Mouse (Mus musculus) midbrain, embryonic 16.5 days (tissue): ENCODE measurements around the gene Plxna1. TPM values are rescaled to one million over a fixed set of nuclear protein-coding genes. Genes with fewer than 3 reads are reported as not detected.

Experiments used
- ATAC-seq: fragments of 200-750 bp; cut with Nextera tagmentation; 2 replicates; pipeline ENCODE4 v1.8.0; 2017; ENCODE audit warnings: moderate TSS enrichment
- H3K27ac ChIP-seq: fragments of 300-500 bp; sonication (generic); 2 replicates; pipeline ENCODE4 v1.5.1; 2014; ENCODE audit warnings: mild to moderate bottlenecking, low read length, mixed read lengths
- H3K27me3 ChIP-seq: fragments of 300-500 bp; sonication (generic); 2 replicates; pipeline ENCODE4 v1.6.1; 2014; ENCODE audit warnings: low read depth, low read length, mixed read lengths; ENCODE audit not compliant: control insufficient read depth, insufficient read depth
- H3K36me3 ChIP-seq: fragments of 300-500 bp; sonication (generic); 2 replicates; pipeline ENCODE4 v1.6.1; 2014; ENCODE audit warnings: mild to moderate bottlenecking, low read length, moderate library complexity, mixed read lengths; ENCODE audit not compliant: control insufficient read depth, insufficient read depth
- H3K4me1 ChIP-seq: fragments of 300-500 bp; sonication (generic); 2 replicates; pipeline ENCODE4 v1.6.1; 2014; ENCODE audit warnings: mild to moderate bottlenecking, low read length, mixed read lengths; ENCODE audit not compliant: control insufficient read depth, insufficient read depth
- H3K4me2 ChIP-seq: fragments of 300-500 bp; sonication (generic); 2 replicates; pipeline ENCODE4 v1.6.1; 2014; ENCODE audit warnings: mild to moderate bottlenecking, low read length, mixed read lengths
- H3K4me3 ChIP-seq: fragments of 300-500 bp; sonication (generic); 2 replicates; pipeline ENCODE4 v1.5.1; 2014; ENCODE audit warnings: low read depth, mild to moderate bottlenecking, low read length, moderate library complexity, mixed read lengths
- H3K9ac ChIP-seq: fragments of 300-500 bp; sonication (generic); 2 replicates; pipeline ENCODE4 v1.6.1; 2014; ENCODE audit warnings: low read depth, low read length, mixed read lengths
- H3K9me3 ChIP-seq: fragments of 300-500 bp; sonication (generic); replicated peaks from 2 replicates; pipeline ENCODE4 v1.6.1; 2014; ENCODE audit warnings: mild to moderate bottlenecking, low read length, mixed read lengths; ENCODE audit not compliant: control insufficient read depth, poor library complexity, severe bottlenecking
- WGBS: fragments of 180-500 bp; shearing (Covaris S2); extraction: QIAGEN DNeasy Blood & Tissue Kit; methylation state at CpG from one replicate; pipeline ENCODE4 v1.1.7; 2014; 5-methylcytosine and 5-hydroxymethylcytosine counted together
- polyA plus RNA-seq: library from polyadenylated mRNA; unstranded; fragments of >200 nt; fragmentation: Nextera tagmentation; extraction: Ambion mirVana; gene quantifications from 2 replicates; pipeline ENCODE4 v1.2.1, GENCODE M21; 2015

Gene Plxna1
- polyA plus RNA-seq, 1 experiment from 2014 or later = 64.0 TPM

- Histone ChIP-seq H3K36me3 (peaks cover 43% of the 10 kb centered on the region), H3K27ac (no peak overlapping the region), H3K9me3 (no peaks in the 10 kb centered on the region), H3K4me1 (peaks cover 19% of the 10 kb centered on the region), H3K4me3 (no peak overlapping the region), H3K4me2 (no peak overlapping the region), H3K9ac (0 out of 2 replicates have a peak overlapping the region, but pooled peaks have one; percentile 2), H3K27me3 (no peaks in the 10 kb centered on the region)
- no peak for ATAC-seq
- 89% methylated on average over 1 of the region's 1 CpGs for WGBS
Observed at GRCm38 (mm10) chr6:89345855-89346254, 16.6 kb downstream of the Plxna1 start.

GRCm38 (mm10) chr6:89345486-89345785, 17.0 kb downstream of the Plxna1 start:
- H3K4me2 ChIP-seq = no peak overlapping the region
- H3K9ac ChIP-seq = 0 out of 2 replicates have a peak overlapping the region, but pooled peaks have one; percentile 2
- ATAC-seq = no peak
- 65% methylated on average over 3 of the region's 3 CpGs for WGBS
- no peaks in the 10 kb centered on the region for H3K9me3 ChIP-seq
- H3K4me1 ChIP-seq = peaks cover 15% of the 10 kb centered on the region
- peak overlapping the region; percentile 28; the same call in 1 of the 2 replicates for H3K27ac ChIP-seq
- H3K36me3 ChIP-seq = peaks cover 47% of the 10 kb centered on the region
- no peak overlapping the region for H3K4me3 ChIP-seq
- H3K27me3 ChIP-seq = no peaks in the 10 kb centered on the region

DNA sequence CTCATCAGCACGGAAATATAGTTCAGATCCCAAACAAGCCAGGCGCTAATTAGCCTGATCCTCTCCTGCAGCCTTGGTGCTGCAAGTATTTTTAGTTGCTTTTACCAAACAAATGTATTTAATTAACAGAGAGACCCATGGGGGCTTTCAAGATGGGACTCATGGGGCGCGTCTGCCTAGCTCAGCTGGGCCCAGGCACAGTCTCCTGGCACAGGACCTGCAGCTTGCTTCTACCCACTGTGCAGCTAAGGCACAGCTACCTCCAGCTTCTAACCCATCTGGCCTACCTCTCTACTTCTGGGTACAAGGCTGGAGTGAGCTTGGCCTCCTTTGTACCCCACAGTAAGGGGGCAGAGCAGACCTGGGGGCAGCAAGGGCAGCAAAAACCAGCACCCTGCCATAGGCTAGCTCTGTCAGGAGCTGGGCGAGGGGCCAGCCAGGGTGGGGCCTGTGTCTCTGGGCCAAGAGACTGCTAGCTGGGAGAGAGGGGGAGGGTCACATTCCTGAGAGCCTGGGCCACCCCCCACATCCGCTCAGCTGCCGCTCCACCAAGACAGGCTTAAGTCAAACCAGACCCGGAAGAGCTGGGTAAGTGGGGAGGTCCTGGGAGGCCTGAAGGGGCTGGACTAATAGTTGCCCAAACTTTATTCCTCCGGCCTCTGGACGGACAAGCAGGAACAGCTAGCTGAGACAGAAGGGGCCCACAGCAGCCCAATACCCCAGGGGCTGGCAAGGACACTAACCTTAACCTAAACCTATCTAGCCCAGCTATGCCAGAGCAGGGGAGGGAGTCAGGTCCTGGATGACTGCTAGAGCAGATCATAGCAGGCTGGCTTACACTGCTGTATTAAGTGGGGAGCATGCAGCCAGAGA, 17.6 kb downstream of the Plxna1 start:
- H3K9ac ChIP-seq = 0 out of 2 replicates have a peak overlapping the region, but pooled peaks have one; percentile 2
- no peak overlapping the region for H3K4me2 ChIP-seq
- H3K36me3 ChIP-seq = peaks cover 45% of the 10 kb centered on the region
- peak; percentile 12; the same call in 1 of the 2 replicates for ATAC-seq
- peak overlapping the region; percentile 28; the same call in 1 of the 2 replicates for H3K27ac ChIP-seq
- no peaks in the 10 kb centered on the region for H3K27me3 ChIP-seq
- no peaks in the 10 kb centered on the region for H3K9me3 ChIP-seq
- WGBS = 34% methylated on average over 10 of the region's 10 CpGs
- H3K4me3 ChIP-seq = no peak overlapping the region
- peaks cover 10% of the 10 kb centered on the region; the same call in 1 of the 2 replicates for H3K4me1 ChIP-seq

- Histone ChIP-seq H3K4me1 (peaks cover 10% of the 10 kb centered on the region; the same call in 1 of the 2 replicates), H3K36me3 (peaks cover 55% of the 10 kb centered on the region), H3K27me3 (no peaks in the 10 kb centered on the region), H3K27ac (no peak overlapping the region), H3K9me3 (no peaks in the 10 kb centered on the region), H3K4me3 (no peak overlapping the region), H3K9ac (no peak overlapping the region), H3K4me2 (no peak overlapping the region)
- 91% methylated on average over 4 of the region's 4 CpGs for WGBS
- ATAC-seq = no peak
Observed at GRCm38 (mm10) chr6:89341981-89342380, 20.4 kb downstream of the Plxna1 start.

DNA sequence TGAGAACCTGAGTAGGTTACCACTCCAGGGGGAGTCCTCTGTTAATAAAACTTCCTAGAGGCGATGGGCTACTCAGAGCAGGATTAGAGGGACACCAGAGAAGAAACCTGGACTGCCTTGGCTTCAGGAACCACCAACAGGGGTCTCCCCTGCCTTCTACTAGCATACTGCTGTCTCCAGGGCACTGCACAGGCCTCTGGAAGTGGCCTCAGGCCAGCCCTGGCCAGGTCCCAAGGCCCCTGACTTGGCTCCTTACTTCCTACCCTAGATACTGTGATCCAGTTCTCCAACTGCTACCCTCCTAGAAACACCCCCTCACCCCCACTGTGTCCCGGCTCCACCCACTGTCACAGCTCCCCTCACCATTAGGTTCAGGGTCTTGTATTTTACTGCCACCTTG, 23.0 kb downstream of the Plxna1 start:
- WGBS = 78% methylated on average over 2 of the region's 2 CpGs
- Histone ChIP-seq H3K4me2 (no peak overlapping the region), H3K36me3 (peaks cover 61% of the 10 kb centered on the region), H3K9ac (no peak overlapping the region), H3K9me3 (no peaks in the 10 kb centered on the region), H3K27me3 (no peaks in the 10 kb centered on the region), H3K4me3 (no peak overlapping the region), H3K4me1 (peaks cover 6% of the 10 kb centered on the region), H3K27ac (no peak overlapping the region)
- peak; percentile 30; the same call in 1 of the 2 replicates for ATAC-seq

DNA sequence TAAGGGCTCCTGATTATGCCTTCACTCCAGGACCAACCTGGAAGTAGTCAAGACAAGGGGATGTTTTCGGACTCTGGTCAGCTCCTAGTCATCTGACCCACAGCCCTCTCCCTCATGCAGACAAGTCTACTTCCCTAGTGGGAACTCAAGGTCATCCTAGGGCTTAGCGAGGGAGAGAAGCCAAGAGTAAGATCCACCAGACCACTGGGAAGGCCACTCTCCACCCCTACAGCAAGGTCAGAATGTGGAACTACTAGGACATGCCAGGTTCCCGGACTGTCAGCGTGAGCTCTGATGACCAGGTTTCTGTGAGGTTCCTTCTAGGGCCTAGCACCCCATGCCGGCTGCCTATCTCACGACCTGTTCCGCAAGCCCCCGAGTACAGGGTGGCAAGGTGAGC, 23.7 kb downstream of the Plxna1 start:
- Histone ChIP-seq H3K27me3 (no peaks in the 10 kb centered on the region), H3K36me3 (peaks cover 61% of the 10 kb centered on the region), H3K9ac (no peak overlapping the region), H3K9me3 (no peaks in the 10 kb centered on the region), H3K4me2 (no peak overlapping the region), H3K27ac (no peak overlapping the region), H3K4me3 (no peak overlapping the region), H3K4me1 (peaks cover 14% of the 10 kb centered on the region)
- no peak for ATAC-seq
- WGBS = 91% methylated on average over 8 of the region's 8 CpGs

- ATAC-seq = no peak
- no peak overlapping the region for H3K4me3 ChIP-seq
- H3K27ac ChIP-seq = no peak overlapping the region
- no peaks in the 10 kb centered on the region for H3K27me3 ChIP-seq
- WGBS = 78% methylated on average over 9 of the region's 9 CpGs
- H3K9me3 ChIP-seq = no peaks in the 10 kb centered on the region
- peaks cover 60% of the 10 kb centered on the region for H3K36me3 ChIP-seq
- no peak overlapping the region for H3K9ac ChIP-seq
- H3K4me2 ChIP-seq = no peak overlapping the region
- peaks cover 16% of the 10 kb centered on the region for H3K4me1 ChIP-seq
Observed at GRCm38 (mm10) chr6:89337574-89337973, 24.8 kb downstream of the Plxna1 start.

GRCm38 (mm10) chr6:89333964-89334702, 28.3 kb downstream of the Plxna1 start:
- peak overlapping the region; percentile 6 for H3K9ac ChIP-seq
- H3K4me3 ChIP-seq = no peak overlapping the region
- peak; percentile 87 for ATAC-seq
- no peaks in the 10 kb centered on the region for H3K27me3 ChIP-seq
- H3K36me3 ChIP-seq = peaks cover 72% of the 10 kb centered on the region
- H3K4me1 ChIP-seq = peaks cover 16% of the 10 kb centered on the region
- peak overlapping the region; percentile 74 for H3K27ac ChIP-seq
- H3K9me3 ChIP-seq = no peaks in the 10 kb centered on the region
- WGBS = 30% methylated on average over 12 of the region's 12 CpGs
- H3K4me2 ChIP-seq = peak overlapping the region; percentile 17; the same call in 1 of the 2 replicates

DNA sequence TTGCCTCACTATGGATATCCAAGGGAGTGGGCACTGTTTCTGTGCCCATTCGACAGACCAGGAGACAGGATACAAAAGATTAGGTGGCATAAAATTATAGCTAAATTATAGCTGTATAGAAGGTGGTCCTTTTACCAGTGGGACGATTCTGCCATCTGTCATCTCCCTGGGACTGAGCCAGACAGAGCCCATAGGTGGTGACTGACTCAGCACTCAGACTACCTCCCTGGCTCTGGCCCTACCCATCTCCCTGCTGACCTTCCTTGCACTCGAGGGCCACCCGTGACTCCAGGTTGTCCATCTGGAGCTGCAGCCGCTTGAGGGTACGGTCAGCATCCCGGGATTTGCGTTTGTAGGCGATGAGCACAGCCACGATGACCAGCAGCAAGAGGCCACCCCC, 31.5 kb downstream of the Plxna1 start:
- 92% methylated on average over 10 of the region's 10 CpGs for WGBS
- Histone ChIP-seq H3K9ac (no peak overlapping the region), H3K9me3 (no peaks in the 10 kb centered on the region), H3K4me3 (no peak overlapping the region), H3K27me3 (no peaks in the 10 kb centered on the region), H3K4me2 (no peak overlapping the region), H3K36me3 (peaks cover 66% of the 10 kb centered on the region), H3K27ac (no peak overlapping the region), H3K4me1 (peaks cover 16% of the 10 kb centered on the region)
- no peak for ATAC-seq
